Mouse (Mus musculus) myocyte (in vitro differentiated cells): ENCODE results near the gene Samd1. TPM values are rescaled to one million over a fixed set of nuclear protein-coding genes. Genes with fewer than 3 reads are reported as not detected.

Source experiments
- H3K27me3 ChIP-seq: one replicate; pipeline ENCODE4 v1.6.1; 2011; ENCODE audit not compliant: control insufficient read depth, insufficient read depth, insufficient read length
- H3K36me3 ChIP-seq: one replicate; pipeline ENCODE4 v1.6.1; 2011; ENCODE audit not compliant: control insufficient read depth, insufficient read depth
- H3K4me2 ChIP-seq: one replicate; pipeline ENCODE4 v1.6.1; 2011; ENCODE audit warnings: low read depth, control low read depth
- H3K4me3 ChIP-seq: one replicate; pipeline ENCODE4 v1.5.1; 2011; ENCODE audit warnings: mild to moderate bottlenecking, control low read depth, moderate library complexity
- H3K79me2 ChIP-seq: one replicate; pipeline ENCODE4 v1.6.1; 2011; ENCODE audit not compliant: control insufficient read depth, insufficient read depth
- H3ac ChIP-seq: one replicate; pipeline ENCODE4 v1.6.1; 2011; ENCODE audit not compliant: control insufficient read depth, insufficient read length
- CEBPB ChIP-seq: IDR thresholded peaks from 2 replicates; pipeline ENCODE4 v1.6.1; 2011; ENCODE audit warnings: mild to moderate bottlenecking, moderate library complexity; ENCODE audit not compliant: poor library complexity, insufficient read depth, severe bottlenecking
- E2F4 ChIP-seq: IDR thresholded peaks from one replicate; pipeline ENCODE4 v1.6.1; 2011; ENCODE audit warnings: mild to moderate bottlenecking, control low read depth, moderate library complexity; ENCODE audit not compliant: insufficient read depth
- MAX ChIP-seq: IDR thresholded peaks from one replicate; pipeline ENCODE4 v1.6.1; 2011; ENCODE audit warnings: low read depth, mild to moderate bottlenecking, control low read depth
- MYOD1 ChIP-seq, 3 experiments: IDR thresholded peaks; one replicate each; pipeline ENCODE4 v1.6.1; 2011; ENCODE audit warnings: control low read depth in 2 of 3, low read depth in 2 of 3, mild to moderate bottlenecking in 2 of 3, moderate library complexity in 1 of 3; ENCODE audit not compliant: insufficient read length in 2 of 3, control insufficient read depth in 1 of 3
- MYOG ChIP-seq, 3 experiments: IDR thresholded peaks; one replicate each; pipeline ENCODE4 v1.6.1; 2011; ENCODE audit warnings: control low read depth in 2 of 3, low read depth in 2 of 3, mild to moderate bottlenecking in 2 of 3; ENCODE audit not compliant: insufficient read length in 2 of 3, control insufficient read depth in 1 of 3, insufficient read depth in 1 of 3
- POLR2A ChIP-seq: IDR thresholded peaks from one replicate; pipeline ENCODE4 v1.6.1; 2011; ENCODE audit warnings: low read depth, mild to moderate bottlenecking, control low read depth, moderate library complexity; ENCODE audit not compliant: insufficient read length
- POLR2AphosphoS2 ChIP-seq: IDR thresholded peaks from one replicate; pipeline ENCODE4 v1.6.1; 2011; ENCODE audit warnings: low read depth, control low read depth; ENCODE audit not compliant: insufficient read length
- REST ChIP-seq: IDR thresholded peaks from one replicate; pipeline ENCODE4 v1.6.1; 2011; ENCODE audit warnings: mild to moderate bottlenecking, control low read depth, moderate library complexity; ENCODE audit not compliant: insufficient read depth, insufficient read length
- SRF ChIP-seq: IDR thresholded peaks from one replicate; pipeline ENCODE4 v1.6.1; 2011; ENCODE audit warnings: low read depth; ENCODE audit not compliant: control insufficient read depth, insufficient read length
- TCF12 ChIP-seq: IDR thresholded peaks from one replicate; pipeline ENCODE4 v1.6.1; 2011; ENCODE audit warnings: mild to moderate bottlenecking, control low read depth; ENCODE audit not compliant: poor library complexity, insufficient read depth, severe bottlenecking
- TCF3 ChIP-seq: IDR thresholded peaks from one replicate; pipeline ENCODE4 v1.6.1; 2011; ENCODE audit warnings: low read depth, control low read depth; ENCODE audit not compliant: insufficient read length
- USF1 ChIP-seq: IDR thresholded peaks from one replicate; pipeline ENCODE4 v1.6.1; 2011; ENCODE audit warnings: low read depth, mild to moderate bottlenecking, control low read depth, moderate library complexity
- polyA plus RNA-seq: library from polyadenylated mRNA; unstranded; fragments of >200 nt; fragmentation: generic; extraction: Trizol; gene quantifications from one replicate; pipeline ENCODE4 v1.2.1, GENCODE M21; 2012; ENCODE audit warnings: missing spikeins

Gene Samd1
- polyA plus RNA-seq, 1 experiment: 30.6 TPM

GRCm38 (mm10) chr8:84038015-84038414, 40.5 kb downstream of the Samd1 start:
- Histone ChIP-seq H3K36me3 (no peaks in the 10 kb centered on the region), H3K4me2 (no peak overlapping the region), H3ac (no peak overlapping the region), H3K27me3 (no peaks in the 10 kb centered on the region), H3K79me2 (no peaks in the 10 kb centered on the region), H3K4me3 (no peak overlapping the region)
- TF ChIP-seq POLR2AphosphoS2: no peak
- TF ChIP-seq SRF: no peak
- no peak for TF ChIP-seq TCF3
- no peak for TF ChIP-seq MAX
- no peak for TF ChIP-seq MYOD1 (IDR thresholded peaks at IDR 0.05; ENCODE audit: control insufficient read depth in 1 of 3, insufficient read length in 2 of 3, low read depth in 2 of 3)
- TF ChIP-seq REST: no peak
- TF ChIP-seq MYOG (IDR thresholded peaks at IDR 0.05; ENCODE audit: control insufficient read depth in 1 of 3, insufficient read depth in 1 of 3, insufficient read length in 2 of 3, low read depth in 2 of 3): no peak
- TF ChIP-seq POLR2A: no peak
- no peak for TF ChIP-seq TCF12
- no peak for TF ChIP-seq CEBPB
- TF ChIP-seq E2F4: no peak
- no peak for TF ChIP-seq USF1

- TF ChIP-seq REST (no peak), TCF12 (no peak), POLR2A (no peak), MYOG (IDR thresholded peaks at IDR 0.05; ENCODE audit: control insufficient read depth in 1 of 3, insufficient read depth in 1 of 3, insufficient read length in 2 of 3, low read depth in 2 of 3) (no peak), SRF (no peak), USF1 (no peak), E2F4 (no peak), MAX (no peak), TCF3 (no peak), MYOD1 (IDR thresholded peaks at IDR 0.05; ENCODE audit: control insufficient read depth in 1 of 3, insufficient read length in 2 of 3, low read depth in 2 of 3) (no peak), POLR2AphosphoS2 (no peak), CEBPB (no peak)
- H3K36me3 ChIP-seq: no peaks in the 10 kb centered on the region
- no peak overlapping the region for H3ac ChIP-seq
- no peak overlapping the region for H3K4me3 ChIP-seq
- no peak overlapping the region for H3K4me2 ChIP-seq
- H3K27me3 ChIP-seq: no peaks in the 10 kb centered on the region
- H3K79me2 ChIP-seq: no peaks in the 10 kb centered on the region
Observed at GRCm38 (mm10) chr8:84039050-84039449, 41.6 kb downstream of the Samd1 start.

GRCm38 (mm10) chr8:84042066-84042947, 44.8 kb downstream of the Samd1 start, which contains the start of gene Il27ra:
Gene Il27ra (minus strand): TSS chr8:84042589.
- H3K36me3 ChIP-seq: no peaks in the 10 kb centered on the region
- no peaks in the 10 kb centered on the region for H3K79me2 ChIP-seq
- peak within 1 kb of the TSS; percentile 52 for H3K4me2 ChIP-seq
- no peak for TF ChIP-seq MYOG (IDR thresholded peaks at IDR 0.05; ENCODE audit: control insufficient read depth in 1 of 3, insufficient read depth in 1 of 3, insufficient read length in 2 of 3, low read depth in 2 of 3)
- TF ChIP-seq USF1: no peak
- TF ChIP-seq TCF12: no peak
- no peak for TF ChIP-seq E2F4
- no peak for TF ChIP-seq MAX
- no peak for TF ChIP-seq CEBPB
- TF ChIP-seq POLR2AphosphoS2: no peak
- no peak for TF ChIP-seq POLR2A
- no peak for TF ChIP-seq REST
- TF ChIP-seq TCF3: no peak
- no peak for TF ChIP-seq MYOD1 (IDR thresholded peaks at IDR 0.05; ENCODE audit: control insufficient read depth in 1 of 3, insufficient read length in 2 of 3, low read depth in 2 of 3)
- no peak for TF ChIP-seq SRF
- no peak within 1 kb of the TSS for H3K4me3 ChIP-seq
- no peaks in the 10 kb centered on the region for H3K27me3 ChIP-seq
- H3ac ChIP-seq: no peak within 1 kb of the TSS

GRCm38 (mm10) chr8:84042948-84043342, 45.5 kb downstream of the Samd1 start:
- H3K4me2 ChIP-seq: no peak overlapping the region
- H3K4me3 ChIP-seq: no peak overlapping the region
- H3K27me3 ChIP-seq: no peaks in the 10 kb centered on the region

More at GRCm38 (mm10) chr8:84042948-84043342, 45.5 kb downstream of the Samd1 start:
- Histone ChIP-seq H3ac (no peak overlapping the region), H3K79me2 (no peaks in the 10 kb centered on the region), H3K36me3 (no peaks in the 10 kb centered on the region)
- TF ChIP-seq MYOD1 (IDR thresholded peaks at IDR 0.05; ENCODE audit: control insufficient read depth in 1 of 3, insufficient read length in 2 of 3, low read depth in 2 of 3): no peak
- TF ChIP-seq REST: no peak
- no peak for TF ChIP-seq TCF3
- TF ChIP-seq CEBPB: no peak
- TF ChIP-seq POLR2AphosphoS2: no peak
- no peak for TF ChIP-seq POLR2A
- no peak for TF ChIP-seq E2F4
- no peak for TF ChIP-seq MYOG (IDR thresholded peaks at IDR 0.05; ENCODE audit: control insufficient read depth in 1 of 3, insufficient read depth in 1 of 3, insufficient read length in 2 of 3, low read depth in 2 of 3)
- TF ChIP-seq TCF12: no peak
- TF ChIP-seq MAX: no peak
- TF ChIP-seq SRF: no peak
- TF ChIP-seq USF1: no peak
